Mouse (Mus musculus): ENCODE measurements at regions not wholly inside any gene's neighbourhood (a gene's known extent, or its start where the extent isn't known, plus 50 kb on each side); places are given as distances from the start of the nearest gene placed in this dataset.

DNA sequence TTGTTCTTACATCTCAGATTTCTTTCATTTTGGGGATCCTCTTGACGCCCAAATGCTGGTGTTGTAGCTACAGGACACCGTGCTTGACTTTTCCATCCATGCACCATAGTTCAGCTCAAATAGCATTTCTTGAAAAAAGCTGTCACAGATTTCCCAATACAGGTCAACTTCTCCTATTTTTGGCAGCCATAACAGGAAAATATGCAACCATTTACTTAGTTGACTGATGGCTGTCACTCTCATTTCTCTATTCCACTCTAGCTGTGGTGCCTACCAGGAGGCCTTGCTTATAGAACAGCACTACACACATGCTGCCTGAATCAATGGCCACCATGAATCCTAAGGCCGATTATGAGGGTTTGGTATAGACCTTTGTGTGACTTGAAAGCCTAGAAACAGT lies 165.5 kb downstream of the Lmo4 start:
- no peak for DNase-seq (ENCODE audit: low read depth in 3 of 3, low spot score in 3 of 3)
- no peak overlapping the region for H3K9ac ChIP-seq (replicated peaks)
- H3K4me3 ChIP-seq (ENCODE audit: insufficient read depth in 1 of 2, low read depth in 2 of 2, low read length in 2 of 2) = no peak overlapping the region
- WGBS (ENCODE audit: insufficient replicate concordance) = 56% methylated on average over 3 of the region's 3 CpGs
- no peaks in the 10 kb centered on the region for H3K36me3 ChIP-seq (replicated peaks; ENCODE audit: control insufficient read depth, insufficient read depth, low read depth)
- no peak for ATAC-seq (ENCODE audit: insufficient read depth)
- H3K27me3 ChIP-seq (ENCODE audit: control insufficient read depth, insufficient read depth, low read length) = no peaks in the 10 kb centered on the region
- TF ChIP-seq EP300 (IDR thresholded peaks at IDR 0.05; ENCODE audit: low read depth) (no peak), CTCF (IDR thresholded peaks at IDR 0.05; ENCODE audit: low read depth) (no peak)
- no peak overlapping the region for H3K4me2 ChIP-seq (ENCODE audit: low read depth)
- no peaks in the 10 kb centered on the region for H3K4me1 ChIP-seq (replicated peaks; ENCODE audit: control insufficient read depth in 2 of 2, insufficient read depth in 2 of 2, low read length in 1 of 2)
- H3K9me3 ChIP-seq (ENCODE audit: control insufficient read depth, low read length) = no peaks in the 10 kb centered on the region
- no peak overlapping the region for H3K27ac ChIP-seq

DNA sequence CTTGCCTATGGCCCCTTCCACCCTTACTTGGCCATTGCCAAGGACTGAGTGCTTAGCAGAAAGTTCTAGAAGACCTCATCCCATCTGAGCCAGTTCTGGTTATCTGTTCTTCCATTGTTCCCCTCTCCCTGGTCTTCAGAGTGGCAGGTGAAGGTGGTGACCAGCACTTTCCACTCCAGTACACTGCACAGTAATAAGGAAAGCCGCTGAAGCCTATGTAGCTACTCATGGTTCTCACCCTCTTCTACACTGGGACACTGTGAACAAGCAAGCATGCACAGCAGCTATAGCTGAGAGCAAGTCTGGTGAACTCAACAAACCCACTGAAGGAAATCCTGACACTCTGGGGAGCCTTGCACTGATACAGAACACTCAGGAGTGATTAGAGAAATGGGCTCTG lies 175.4 kb downstream of the Lmo4 start:
- Histone ChIP-seq H3K4me1 (replicated peaks; ENCODE audit: control insufficient read depth in 2 of 2, insufficient read depth in 2 of 2, low read length in 1 of 2) (no peaks in the 10 kb centered on the region), H3K27me3 (ENCODE audit: control insufficient read depth, insufficient read depth, low read length) (no peaks in the 10 kb centered on the region), H3K4me2 (ENCODE audit: low read depth) (no peak overlapping the region), H3K9me3 (ENCODE audit: control insufficient read depth, low read length) (no peaks in the 10 kb centered on the region), H3K27ac (no peak overlapping the region), H3K9ac (replicated peaks) (no peak overlapping the region), H3K36me3 (replicated peaks; ENCODE audit: control insufficient read depth, insufficient read depth, low read depth) (no peaks in the 10 kb centered on the region), H3K4me3 (ENCODE audit: insufficient read depth in 1 of 2, low read depth in 2 of 2, low read length in 2 of 2) (no peak overlapping the region)
- no peak for ATAC-seq (ENCODE audit: insufficient read depth)
- WGBS (ENCODE audit: insufficient replicate concordance) = 72% methylated on average over 1 of the region's 1 CpGs
- DNase-seq (ENCODE audit: low read depth in 3 of 3, low spot score in 3 of 3) = no peak
- TF ChIP-seq EP300 (IDR thresholded peaks at IDR 0.05; ENCODE audit: low read depth) (no peak), CTCF (IDR thresholded peaks at IDR 0.05; ENCODE audit: low read depth) (no peak)

DNA sequence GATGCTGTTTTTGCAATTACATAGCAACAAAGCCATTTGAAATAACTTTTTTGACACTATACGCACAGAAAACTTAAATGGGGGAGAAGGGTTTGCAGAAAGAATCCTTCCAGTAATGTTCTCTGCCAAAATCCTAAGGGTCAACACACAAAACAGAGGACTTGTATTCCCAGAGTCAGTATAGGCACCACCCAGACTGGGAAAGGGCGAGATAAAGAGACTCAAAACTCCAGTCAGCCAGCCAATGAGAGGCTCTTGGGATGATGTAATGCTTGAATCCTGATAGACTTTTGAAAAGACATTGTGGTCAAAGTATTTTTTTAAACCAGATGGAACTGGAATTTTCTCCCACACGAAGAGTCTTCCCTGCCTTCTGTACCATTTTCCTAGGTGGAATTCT lies 175.9 kb downstream of the Lmo4 start:
- DNase-seq (ENCODE audit: low read depth in 3 of 3, low spot score in 3 of 3) (no peak), ATAC-seq (ENCODE audit: insufficient read depth) (no peak)
- 60% methylated on average over 3 of the region's 3 CpGs for WGBS (ENCODE audit: insufficient replicate concordance)
- Histone ChIP-seq H3K9me3 (ENCODE audit: control insufficient read depth, low read length) (no peaks in the 10 kb centered on the region), H3K27me3 (ENCODE audit: control insufficient read depth, insufficient read depth, low read length) (no peaks in the 10 kb centered on the region), H3K36me3 (replicated peaks; ENCODE audit: control insufficient read depth, insufficient read depth, low read depth) (no peaks in the 10 kb centered on the region), H3K4me3 (ENCODE audit: insufficient read depth in 1 of 2, low read depth in 2 of 2, low read length in 2 of 2) (no peak overlapping the region), H3K9ac (replicated peaks) (no peak overlapping the region), H3K27ac (no peak overlapping the region), H3K4me2 (ENCODE audit: low read depth) (no peak overlapping the region), H3K4me1 (replicated peaks; ENCODE audit: control insufficient read depth in 2 of 2, insufficient read depth in 2 of 2, low read length in 1 of 2) (no peaks in the 10 kb centered on the region)
- no peak for TF ChIP-seq EP300 (IDR thresholded peaks at IDR 0.05; ENCODE audit: low read depth)
- no peak for TF ChIP-seq CTCF (IDR thresholded peaks at IDR 0.05; ENCODE audit: low read depth)

DNA sequence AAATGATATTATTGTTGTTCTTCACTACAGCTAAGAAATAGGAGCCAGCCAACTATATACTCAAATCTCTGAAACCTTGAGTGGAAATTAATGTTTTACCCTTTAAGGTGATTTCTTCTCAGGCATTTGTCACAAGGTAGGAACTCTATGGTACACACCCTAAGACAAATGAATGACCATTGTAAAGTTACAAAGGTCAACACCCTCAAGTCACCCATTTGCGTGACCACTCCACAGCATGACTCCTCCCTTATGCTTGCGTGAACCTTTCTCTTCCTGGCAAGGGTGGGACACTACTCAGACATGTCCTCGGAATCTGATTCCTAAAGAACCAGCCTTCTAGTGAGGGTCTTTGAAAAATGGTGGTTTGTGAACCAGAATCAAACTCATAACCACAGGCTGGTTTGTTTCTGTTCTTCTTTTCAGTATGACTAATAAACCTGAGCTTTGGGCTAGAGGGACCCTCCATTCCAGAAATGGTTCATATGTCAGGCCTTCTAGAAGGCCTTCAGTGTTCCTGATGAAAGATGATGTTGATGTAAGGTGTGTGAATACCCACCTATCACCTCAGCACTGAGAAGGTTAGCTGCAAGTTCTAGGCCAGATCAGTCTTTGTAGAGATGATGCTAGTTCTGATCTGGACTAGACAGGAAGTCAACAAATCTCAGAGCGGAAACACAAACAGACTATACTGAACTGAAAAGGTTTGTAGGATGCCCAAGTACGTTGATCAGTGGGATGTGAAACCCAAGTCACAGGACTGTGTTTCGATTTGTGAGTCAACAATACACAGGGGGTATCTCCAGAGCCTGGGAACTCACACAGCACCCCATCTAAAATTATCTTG lies 177.7 kb downstream of the Lmo4 start:
- ATAC-seq (ENCODE audit: insufficient read depth) (no peak), DNase-seq (ENCODE audit: low read depth in 3 of 3, low spot score in 3 of 3) (no peak)
- no peaks in the 10 kb centered on the region for H3K9me3 ChIP-seq (ENCODE audit: control insufficient read depth, low read length)
- H3K4me1 ChIP-seq (replicated peaks; ENCODE audit: control insufficient read depth in 2 of 2, insufficient read depth in 2 of 2, low read length in 1 of 2) = no peaks in the 10 kb centered on the region
- no peak overlapping the region for H3K27ac ChIP-seq
- no peaks in the 10 kb centered on the region for H3K36me3 ChIP-seq (replicated peaks; ENCODE audit: control insufficient read depth, insufficient read depth, low read depth)
- TF ChIP-seq EP300 (IDR thresholded peaks at IDR 0.05; ENCODE audit: low read depth) (no peak), CTCF (IDR thresholded peaks at IDR 0.05; ENCODE audit: low read depth) (no peak)
- H3K4me2 ChIP-seq (ENCODE audit: low read depth) = no peak overlapping the region
- no peak overlapping the region for H3K9ac ChIP-seq (replicated peaks)
- 62% methylated on average over 6 of the region's 6 CpGs for WGBS (ENCODE audit: insufficient replicate concordance)
- H3K4me3 ChIP-seq (ENCODE audit: insufficient read depth in 1 of 2, low read depth in 2 of 2, low read length in 2 of 2) = no peak overlapping the region
- no peaks in the 10 kb centered on the region for H3K27me3 ChIP-seq (ENCODE audit: control insufficient read depth, insufficient read depth, low read length)

DNA sequence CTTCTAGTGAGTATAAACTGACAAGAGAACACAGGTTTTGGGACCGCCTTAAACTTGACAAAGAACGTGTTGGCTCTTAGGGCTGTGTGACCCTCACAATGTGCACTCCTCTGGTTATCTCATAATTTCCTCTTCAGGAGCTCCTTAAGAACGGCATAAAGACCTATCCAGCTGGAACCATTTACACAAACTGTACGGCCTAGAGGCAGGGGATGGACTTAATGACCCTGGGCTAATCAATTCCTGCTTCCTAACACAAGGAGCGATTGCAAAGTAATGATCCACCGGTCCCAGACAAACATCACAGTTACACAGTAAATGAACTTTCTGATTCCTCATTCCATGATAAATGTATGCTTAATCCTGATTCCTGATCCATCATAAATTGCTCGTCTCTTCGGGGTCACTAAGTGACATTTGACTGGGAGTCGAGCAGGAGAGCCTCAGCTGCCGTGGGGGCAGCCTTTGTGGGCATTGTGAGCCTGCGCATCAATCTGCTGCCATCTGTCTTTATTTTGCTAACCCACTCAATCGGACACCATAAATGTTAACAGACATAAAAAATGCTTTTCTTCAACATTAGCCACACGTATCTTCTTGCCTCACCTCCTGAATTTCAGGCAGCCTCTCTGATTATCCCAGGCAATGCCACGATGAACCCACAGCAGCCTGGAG lies 179.4 kb downstream of the Lmo4 start:
- DNase-seq (ENCODE audit: low read depth in 3 of 3, low spot score in 3 of 3) = no peak
- H3K4me1 ChIP-seq (replicated peaks; ENCODE audit: control insufficient read depth in 2 of 2, insufficient read depth in 2 of 2, low read length in 1 of 2) = no peaks in the 10 kb centered on the region
- H3K27ac ChIP-seq = no peak overlapping the region
- no peaks in the 10 kb centered on the region for H3K27me3 ChIP-seq (ENCODE audit: control insufficient read depth, insufficient read depth, low read length)
- no peak for ATAC-seq (ENCODE audit: insufficient read depth)
- 61% methylated on average over 14 of the region's 14 CpGs for WGBS (ENCODE audit: insufficient replicate concordance)
- H3K9ac ChIP-seq (replicated peaks) = no peak overlapping the region
- TF ChIP-seq EP300 (IDR thresholded peaks at IDR 0.05; ENCODE audit: low read depth) = no peak
- TF ChIP-seq CTCF (IDR thresholded peaks at IDR 0.05; ENCODE audit: low read depth) = no peak
- H3K9me3 ChIP-seq (ENCODE audit: control insufficient read depth, low read length) = no peaks in the 10 kb centered on the region
- no peak overlapping the region for H3K4me2 ChIP-seq (ENCODE audit: low read depth)
- no peaks in the 10 kb centered on the region for H3K36me3 ChIP-seq (replicated peaks; ENCODE audit: control insufficient read depth, insufficient read depth, low read depth)
- H3K4me3 ChIP-seq (ENCODE audit: insufficient read depth in 1 of 2, low read depth in 2 of 2, low read length in 2 of 2) = no peak overlapping the region
